Comparison of ENCODE assay signal across 28 mouse cellular contexts in genomic region chr2:140898408-140898985, GRCm38 (mm10).
DNase-seq lines count a peak whose midpoint lies in the region; ATAC-seq lines count a peak whose summit lies in the region.
"Had no signal": no experiment of that assay in that cellular context is flagged by ENCODE, and none has a peak within 500 bp of the region (broad histone marks: within the 10 kb centered on the region; RNA-seq: fewer than 3 reads in every experiment).

No protein-coding gene starts in this region.

- no peak overlapping the region for H3K4me2 ChIP-seq in forebrain, embryonic 14.5 days (ENCODE audit: low read length)
- H3K4me2 ChIP-seq in forebrain, embryonic 12.5 days = no peak overlapping the region
- no peak overlapping the region for H3K4me2 ChIP-seq in midbrain, embryonic 11.5 days
- H3K4me2 ChIP-seq in midbrain, embryonic 13.5 days (replicated peaks) = no peak overlapping the region
- H3K4me2 ChIP-seq: embryonic facial prominence, embryonic 12.5 days; heart, embryonic 11.5 days; hindbrain, embryonic 12.5 days; liver, embryonic 12.5 days; midbrain, embryonic 12.5 days had no signal

- DNase-seq in cerebellum, adult 11-12 months = no peak
- DNase-seq in forebrain, embryonic 14.5 days (ENCODE audit: low spot score) = peak; percentile 76
- DNase-seq in midbrain, embryonic 11.5 days (ENCODE audit: low spot score, missing footprints) = peak; percentile 14
- DNase-seq in cerebellum, postnatal 14 days = peak; percentile 8 to 53
- DNase-seq: adrenal gland, adult 2 months; adrenal gland, postnatal 36 days; gastrocnemius, postnatal 14 days; heart, adult 11 months; heart, postnatal 36 days; kidney, adult 8-10 months; kidney, postnatal 10 days; layer of hippocampus, postnatal 36 days; left cerebral cortex, postnatal 4 days; liver, postnatal 0 days; lung, postnatal 36 days; spleen, adult 18-20 months; thymus, postnatal 14 days had no signal

- ATAC-seq in cerebellum, adult (ENCODE audit: insufficient number of reproducible peaks, low FRiP score, low TSS enrichment) = peak; percentile 83
- ATAC-seq in forebrain, embryonic 14.5 days = peak; percentile 72
- no peak for ATAC-seq in forebrain, embryonic 12.5 days (ENCODE audit: low FRiP score)
- no peak for ATAC-seq in midbrain, embryonic 11.5 days (ENCODE audit: low FRiP score)
- no peak for ATAC-seq in midbrain, embryonic 13.5 days
- ATAC-seq in monocyte, adult 5-6 weeks (replicated peaks; ENCODE audit: insufficient number of reproducible peaks, low FRiP score, low TSS enrichment, poor library complexity, severe bottlenecking) = no peak
- ATAC-seq: activated CD4-positive, CD25-positive, alpha-beta regulatory T cell, adult 4 months; liver, embryonic 12.5 days; liver, postnatal 0 days had no signal

- 58% methylated on average over 7 of the region's 7 CpGs for WGBS in forebrain, embryonic 14.5 days
- 75% methylated on average over 7 of the region's 7 CpGs for WGBS in forebrain, embryonic 12.5 days
- 86% methylated on average over 7 of the region's 7 CpGs for WGBS in midbrain, embryonic 11.5 days
- 84% methylated on average over 7 of the region's 7 CpGs for WGBS in midbrain, embryonic 13.5 days

- no peak overlapping the region for H3K4me3 ChIP-seq in forebrain, embryonic 14.5 days (ENCODE audit: low read depth, low read length)
- H3K4me3 ChIP-seq in forebrain, embryonic 12.5 days (replicated peaks) = no peak overlapping the region
- H3K4me3 ChIP-seq in midbrain, embryonic 11.5 days (ENCODE audit: low read depth, low read length) = no peak overlapping the region
- H3K4me3 ChIP-seq in midbrain, embryonic 13.5 days (replicated peaks) = no peak overlapping the region
- H3K4me3 ChIP-seq: embryonic facial prominence, embryonic 12.5 days; hindbrain, embryonic 12.5 days; liver, embryonic 12.5 days; midbrain, embryonic 12.5 days had no signal

- H3K36me3 ChIP-seq in forebrain, embryonic 14.5 days (ENCODE audit: control insufficient read depth, insufficient read depth, low read length) = no peaks in the 10 kb centered on the region
- no peaks in the 10 kb centered on the region for H3K36me3 ChIP-seq in forebrain, embryonic 12.5 days (replicated peaks)
- no peaks in the 10 kb centered on the region for H3K36me3 ChIP-seq in midbrain, embryonic 11.5 days (ENCODE audit: control insufficient read depth, insufficient read depth, low read length)
- no peaks in the 10 kb centered on the region for H3K36me3 ChIP-seq in midbrain, embryonic 13.5 days
- H3K36me3 ChIP-seq: embryonic facial prominence, embryonic 12.5 days; hindbrain, embryonic 12.5 days; liver, embryonic 12.5 days; midbrain, embryonic 12.5 days had no signal

- H3K27ac ChIP-seq in forebrain, embryonic 14.5 days (ENCODE audit: low read depth, low read length) = no peak overlapping the region
- no peak overlapping the region for H3K27ac ChIP-seq in forebrain, embryonic 12.5 days
- H3K27ac ChIP-seq in midbrain, embryonic 11.5 days (ENCODE audit: low read depth, low read length) = no peak overlapping the region
- no peak overlapping the region for H3K27ac ChIP-seq in midbrain, embryonic 13.5 days
- H3K27ac ChIP-seq: embryonic facial prominence, embryonic 12.5 days; hindbrain, embryonic 12.5 days; liver, embryonic 12.5 days; midbrain, embryonic 12.5 days had no signal

- no peaks in the 10 kb centered on the region for H3K27me3 ChIP-seq in forebrain, embryonic 14.5 days (replicated peaks; ENCODE audit: control insufficient read depth, insufficient read depth, low read length)
- H3K27me3 ChIP-seq in forebrain, embryonic 12.5 days = no peaks in the 10 kb centered on the region
- no peaks in the 10 kb centered on the region for H3K27me3 ChIP-seq in midbrain, embryonic 11.5 days (ENCODE audit: control insufficient read depth, insufficient read depth, low read length)
- H3K27me3 ChIP-seq in midbrain, embryonic 13.5 days = no peaks in the 10 kb centered on the region
- H3K27me3 ChIP-seq: CH12.LX; embryonic facial prominence, embryonic 12.5 days; hindbrain, embryonic 12.5 days; liver, embryonic 12.5 days; midbrain, embryonic 12.5 days had no signal

- H3K4me1 ChIP-seq in forebrain, embryonic 14.5 days (ENCODE audit: control insufficient read depth, insufficient read depth, low read length) = 0 out of 2 replicates have a peak, but pooled peaks cover 2% of the 10 kb centered on the region
- no peaks in the 10 kb centered on the region for H3K4me1 ChIP-seq in forebrain, embryonic 12.5 days
- H3K4me1 ChIP-seq in midbrain, embryonic 11.5 days (ENCODE audit: control insufficient read depth, insufficient read depth, low read length) = no peaks in the 10 kb centered on the region
- H3K4me1 ChIP-seq in midbrain, embryonic 13.5 days (replicated peaks) = no peaks in the 10 kb centered on the region
- H3K4me1 ChIP-seq: embryonic facial prominence, embryonic 12.5 days; hindbrain, embryonic 12.5 days; liver, embryonic 12.5 days; midbrain, embryonic 12.5 days had no signal

- H3K9ac ChIP-seq in forebrain, embryonic 14.5 days (ENCODE audit: low read length) = no peak overlapping the region
- H3K9ac ChIP-seq in forebrain, embryonic 12.5 days = no peak overlapping the region
- no peak overlapping the region for H3K9ac ChIP-seq in midbrain, embryonic 11.5 days (ENCODE audit: low read length)
- H3K9ac ChIP-seq in midbrain, embryonic 13.5 days (replicated peaks) = no peak overlapping the region
- H3K9ac ChIP-seq: embryonic facial prominence, embryonic 12.5 days; hindbrain, embryonic 12.5 days; liver, embryonic 12.5 days; liver, postnatal 0 days; midbrain, embryonic 12.5 days had no signal

- no peaks in the 10 kb centered on the region for H3K9me3 ChIP-seq in forebrain, embryonic 14.5 days (replicated peaks; ENCODE audit: control insufficient read depth, low read length)
- H3K9me3 ChIP-seq in forebrain, embryonic 12.5 days = no peaks in the 10 kb centered on the region
- no peaks in the 10 kb centered on the region for H3K9me3 ChIP-seq in midbrain, embryonic 11.5 days (ENCODE audit: control insufficient read depth, low read length)
- H3K9me3 ChIP-seq in midbrain, embryonic 13.5 days = no peaks in the 10 kb centered on the region
- H3K9me3 ChIP-seq: embryonic facial prominence, embryonic 12.5 days; hindbrain, embryonic 12.5 days; liver, embryonic 12.5 days; midbrain, embryonic 12.5 days had no signal

Comparison
In these comparisons a context has a peak if more than half of its experiments do, and no peak if none do; other contexts are left out.
1. ATAC-seq: peak in cerebellum, adult (single experiment) and forebrain, embryonic 14.5 days (single experiment); none in forebrain, embryonic 12.5 days (single experiment), midbrain, embryonic 11.5 days (single experiment), midbrain, embryonic 13.5 days (single experiment) and monocyte, adult 5-6 weeks (single experiment).